18 mouse cellular contexts compared by ENCODE assay signal in genomic region chr2:132884303-132884967, GRCm38 (mm10). TPM values are rescaled to one million over a fixed set of nuclear protein-coding genes. Genes with fewer than 3 reads are reported as not detected.
A peak's percentile ranks its signal among the peaks of the same experiment; 100 is the strongest.
DNase-seq lines count a peak whose midpoint lies in the region; ATAC-seq and TF ChIP-seq lines count a peak whose summit lies in the region.
"Had no signal": no experiment of that assay in that cellular context is flagged by ENCODE, and none has a peak within 500 bp of the region (broad histone marks: within the 10 kb centered on the region; RNA-seq: fewer than 3 reads in every experiment).

No protein-coding gene starts in this region.

- H3K4me2 ChIP-seq in heart, embryonic 12.5 days, result no peak overlapping the region
- H3K4me2 ChIP-seq in lung, embryonic 16.5 days (ENCODE audit: low read depth, low read length), result no peak overlapping the region
- no peak overlapping the region for H3K4me2 ChIP-seq in lung, postnatal 0 days (replicated peaks; ENCODE audit: low read depth, low read length)
- H3K4me2 ChIP-seq in neural tube, embryonic 15.5 days, result no peak overlapping the region
- H3K4me2 ChIP-seq: forebrain, embryonic 13.5 days; hindbrain, embryonic 13.5 days; intestine, embryonic 15.5 days; liver, embryonic 15.5 days had no signal

- TF ChIP-seq CTCF in lung, postnatal 0 days (IDR thresholded peaks at IDR 0.05), result no peak

- H3K4me3 ChIP-seq in heart, embryonic 12.5 days, result no peak overlapping the region
- H3K4me3 ChIP-seq in lung, embryonic 16.5 days (ENCODE audit: low read length), result no peak overlapping the region
- H3K4me3 ChIP-seq in lung, postnatal 0 days (ENCODE audit: low read depth, low read length), result no peak overlapping the region
- no peak overlapping the region for H3K4me3 ChIP-seq in neural tube, embryonic 15.5 days (replicated peaks)
- H3K4me3 ChIP-seq: embryonic facial prominence, embryonic 10.5 days; forebrain, embryonic 13.5 days; hindbrain, embryonic 13.5 days; intestine, embryonic 15.5 days; liver, embryonic 15.5 days had no signal

- no peak overlapping the region for H3K9ac ChIP-seq in heart, embryonic 12.5 days
- no peak overlapping the region for H3K9ac ChIP-seq in lung, embryonic 16.5 days (ENCODE audit: low read length)
- no peak overlapping the region for H3K9ac ChIP-seq in lung, postnatal 0 days (replicated peaks; ENCODE audit: low read depth)
- H3K9ac ChIP-seq in neural tube, embryonic 15.5 days (replicated peaks), result no peak overlapping the region
- H3K9ac ChIP-seq: forebrain, embryonic 13.5 days; hindbrain, embryonic 13.5 days; intestine, embryonic 15.5 days; liver, embryonic 15.5 days had no signal

- H3K36me3 ChIP-seq in heart, embryonic 12.5 days, result no peaks in the 10 kb centered on the region
- H3K36me3 ChIP-seq in lung, embryonic 16.5 days (ENCODE audit: control insufficient read depth, insufficient read depth, low read length), result no peaks in the 10 kb centered on the region
- H3K36me3 ChIP-seq in lung, postnatal 0 days (ENCODE audit: insufficient read depth, low read length), result no peaks in the 10 kb centered on the region
- H3K36me3 ChIP-seq in neural tube, embryonic 15.5 days, result no peaks in the 10 kb centered on the region
- H3K36me3 ChIP-seq: embryonic facial prominence, embryonic 10.5 days; G1E; hindbrain, embryonic 13.5 days; intestine, embryonic 15.5 days; liver, embryonic 15.5 days had no signal

- peaks cover 18% of the 10 kb centered on the region for H3K4me1 ChIP-seq in heart, embryonic 12.5 days (replicated peaks)
- H3K4me1 ChIP-seq in lung, embryonic 16.5 days (replicated peaks; ENCODE audit: control insufficient read depth, insufficient read depth, low read length), result peaks cover 5% of the 10 kb centered on the region; the same call in 1 of the 2 replicates
- H3K4me1 ChIP-seq in lung, postnatal 0 days (ENCODE audit: insufficient read depth, low read depth, low read length), result no peaks in the 10 kb centered on the region
- peaks cover 12% of the 10 kb centered on the region for H3K4me1 ChIP-seq in neural tube, embryonic 15.5 days
- H3K4me1 ChIP-seq: liver, embryonic 15.5 days had no signal

- ATAC-seq in heart, embryonic 12.5 days (ENCODE audit: insufficient number of reproducible peaks, low FRiP score), result peak; percentile 11; the same call in 1 of the 2 replicates
- peak; percentile 34; the same call in 1 of the 2 replicates for ATAC-seq in lung, embryonic 16.5 days (ENCODE audit: low read depth)
- no peak for ATAC-seq in lung, postnatal 0 days
- ATAC-seq in neural tube, embryonic 15.5 days (ENCODE audit: low FRiP score), result no peak
- ATAC-seq: CD4-positive, CD25-positive, alpha-beta regulatory T cell, adult 4 months; forebrain, embryonic 13.5 days; intestine, embryonic 15.5 days had no signal

- no peak for DNase-seq in heart, postnatal 10 days
- no peak for DNase-seq in lung, postnatal 0 days (ENCODE audit: low spot score)
- DNase-seq in adrenal gland, postnatal 10 days, result peak; percentile 60
- DNase-seq in brain, adult 2 months (ENCODE audit: low read depth, low spot score), result peak; percentile 37
- DNase-seq: cerebellum, postnatal 10 days; gastrocnemius, postnatal 36 days; midbrain, embryonic 14.5 days had no signal

- peaks cover 14% of the 10 kb centered on the region for H3K27me3 ChIP-seq in heart, embryonic 12.5 days (replicated peaks)
- peaks cover 9% of the 10 kb centered on the region; the same call in 1 of the 2 replicates for H3K27me3 ChIP-seq in lung, embryonic 16.5 days (ENCODE audit: control insufficient read depth, insufficient read depth, low read depth, low read length)
- peaks cover 6% of the 10 kb centered on the region for H3K27me3 ChIP-seq in lung, postnatal 0 days (replicated peaks; ENCODE audit: insufficient read depth, low read length)
- peaks cover 19% of the 10 kb centered on the region for H3K27me3 ChIP-seq in neural tube, embryonic 15.5 days (replicated peaks)

- H3K9me3 ChIP-seq in heart, embryonic 12.5 days (replicated peaks), result no peaks in the 10 kb centered on the region
- H3K9me3 ChIP-seq in lung, embryonic 16.5 days (ENCODE audit: control insufficient read depth, low read length), result no peaks in the 10 kb centered on the region
- H3K9me3 ChIP-seq in lung, postnatal 0 days (ENCODE audit: low read length), result no peaks in the 10 kb centered on the region
- no peaks in the 10 kb centered on the region for H3K9me3 ChIP-seq in neural tube, embryonic 15.5 days (replicated peaks)
- H3K9me3 ChIP-seq: embryonic facial prominence, embryonic 10.5 days; forebrain, embryonic 13.5 days; G1E; hindbrain, embryonic 13.5 days; intestine, embryonic 15.5 days; liver, embryonic 15.5 days had no signal

- 32% methylated on average over 8 of the region's 8 CpGs for WGBS in heart, embryonic 12.5 days
- WGBS in lung, embryonic 16.5 days, result 31% methylated on average over 8 of the region's 8 CpGs
- 24% methylated on average over 8 of the region's 8 CpGs for WGBS in lung, postnatal 0 days
- 82% methylated on average over 8 of the region's 8 CpGs for WGBS in neural tube, embryonic 15.5 days

- peak overlapping the region; percentile 28; the same call in 1 of the 2 replicates for H3K27ac ChIP-seq in heart, embryonic 12.5 days (ENCODE audit: poor library complexity, severe bottlenecking)
- H3K27ac ChIP-seq in lung, embryonic 16.5 days (ENCODE audit: low read length), result no peak overlapping the region
- H3K27ac ChIP-seq in lung, postnatal 0 days (ENCODE audit: low read length), result no peak overlapping the region
- no peak overlapping the region for H3K27ac ChIP-seq in neural tube, embryonic 15.5 days (replicated peaks)
- H3K27ac ChIP-seq: embryonic facial prominence, embryonic 10.5 days; forebrain, embryonic 13.5 days; hindbrain, embryonic 13.5 days; intestine, embryonic 15.5 days; liver, embryonic 15.5 days; macrophage had no signal

- intact Hi-C loops in heart, postnatal 10 days (cut with DNase I), result no loop called here

- TF ChIP-seq EP300 in lung, postnatal 0 days (IDR thresholded peaks at IDR 0.05), result no peak

RNA-seq across cellular contexts. Expression of gene Lrrn4, which starts 3.7 kb away (rescaled TPM):
- polyA plus RNA-seq in heart, embryonic 12.5 days (2016; fragmentation: Nextera tagmentation; extraction: Ambion mirVana), result 21.1 and 22.5 TPM in 2 replicates
- total RNA-seq in heart, postnatal 10 days (2021), result 10 to 100 TPM in 1 of 2 experiments, 1 to 10 TPM in 1; 7.0 to 11.7 TPM
- 6.3 and 7.3 TPM in 2 replicates for polyA plus RNA-seq in lung, embryonic 16.5 days (2015; fragmentation: Nextera tagmentation; extraction: Ambion mirVana)
- 8.0 and 9.2 TPM in 2 replicates for polyA plus RNA-seq in lung, postnatal 0 days (2015; fragmentation: Nextera tagmentation; extraction: Ambion mirVana)
- 1 to 10 TPM; 4.3 to 5.5 TPM for total RNA-seq in adrenal gland, postnatal 10 days (2021)
- 1.2 and 2.6 TPM in 2 replicates for polyA plus RNA-seq in neural tube, embryonic 15.5 days (2015; fragmentation: Nextera tagmentation; extraction: Ambion mirVana)
- polyA plus RNA-seq: G1E; hindbrain, embryonic 13.5 days; macrophage had no signal

RNA-seq across cellular contexts. Expression of gene Crls1, which starts 38.0 kb away (rescaled TPM):
- polyA plus RNA-seq in heart, embryonic 12.5 days (2016; fragmentation: Nextera tagmentation; extraction: Ambion mirVana), result 22.2 and 23.6 TPM in 2 replicates
- total RNA-seq in heart, postnatal 10 days (2021), result 10 to 100 TPM; 20.6 to 21.5 TPM
- 7.7 and 8.4 TPM in 2 replicates for polyA plus RNA-seq in lung, embryonic 16.5 days (2015; fragmentation: Nextera tagmentation; extraction: Ambion mirVana)
- 19.0 and 19.3 TPM in 2 replicates for polyA plus RNA-seq in lung, postnatal 0 days (2015; fragmentation: Nextera tagmentation; extraction: Ambion mirVana)
- total RNA-seq in adrenal gland, postnatal 10 days (2021), result 100 to 1,000 TPM; 109 to 121 TPM
- polyA plus RNA-seq in neural tube, embryonic 15.5 days (2015; fragmentation: Nextera tagmentation; extraction: Ambion mirVana), result 13.9 and 19.4 TPM in 2 replicates

Comparison
In these comparisons a context has a peak if more than half of its experiments do, and no peak if none do; other contexts are left out.
1. ATAC-seq: peak in heart, embryonic 12.5 days (single experiment) and lung, embryonic 16.5 days (single experiment); none in lung, postnatal 0 days (single experiment) and neural tube, embryonic 15.5 days (single experiment).
2. DNase-seq: peak in adrenal gland, postnatal 10 days (single experiment) and brain, adult 2 months (single experiment); none in heart, postnatal 10 days (0 of 2) and lung, postnatal 0 days (single experiment).